24 mouse cellular contexts compared by ENCODE assay signal in genomic region chr1:85854475-85854874, GRCm38 (mm10). TPM values are rescaled to one million over a fixed set of nuclear protein-coding genes. Genes with fewer than 3 reads are reported as not detected.
DNase-seq lines count a peak whose midpoint lies in the region; ATAC-seq and TF ChIP-seq lines count a peak whose summit lies in the region.
"Had no signal": no experiment of that assay in that cellular context is flagged by ENCODE, and none has a peak within 500 bp of the region (broad histone marks: within the 10 kb centered on the region; RNA-seq: fewer than 3 reads in every experiment).

No protein-coding gene starts in this region.

- no peak for TF ChIP-seq EP300 in stomach, postnatal 0 days (optimal IDR thresholded peaks at IDR 0.05)

- no peak overlapping the region for H3K4me3 ChIP-seq in heart, embryonic 11.5 days (ENCODE audit: low read depth, low read length)
- no peak overlapping the region for H3K4me3 ChIP-seq in liver, adult 2 months (ENCODE audit: insufficient read depth, low read depth, low read length)
- no peak overlapping the region for H3K4me3 ChIP-seq in liver, embryonic 12.5 days
- no peak overlapping the region for H3K4me3 ChIP-seq in stomach, postnatal 0 days (ENCODE audit: low read depth, low read length)
- H3K4me3 ChIP-seq: embryonic facial prominence, embryonic 15.5 days; forebrain, embryonic 10.5 days; heart, adult 2 months; hindbrain, embryonic 10.5 days; kidney, embryonic 15.5 days; liver, embryonic 13.5 days; neural tube, embryonic 13.5 days had no signal

- peaks cover 14% of the 10 kb centered on the region for H3K4me1 ChIP-seq in heart, embryonic 11.5 days (ENCODE audit: control insufficient read depth, insufficient read depth, low read length)
- H3K4me1 ChIP-seq in liver, adult 2 months (ENCODE audit: control insufficient read depth, insufficient read depth, low read length), result no peaks in the 10 kb centered on the region
- H3K4me1 ChIP-seq in liver, embryonic 12.5 days, result no peaks in the 10 kb centered on the region
- H3K4me1 ChIP-seq in stomach, postnatal 0 days (replicated peaks; ENCODE audit: control insufficient read depth, insufficient read depth), result no peaks in the 10 kb centered on the region
- H3K4me1 ChIP-seq: embryonic facial prominence, embryonic 15.5 days; forebrain, embryonic 10.5 days; hindbrain, embryonic 10.5 days; kidney, embryonic 15.5 days; neural tube, embryonic 13.5 days had no signal

- no peaks in the 10 kb centered on the region for H3K9me3 ChIP-seq in heart, embryonic 11.5 days (replicated peaks; ENCODE audit: control insufficient read depth, low read length)
- no peaks in the 10 kb centered on the region for H3K9me3 ChIP-seq in liver, embryonic 12.5 days (replicated peaks)
- H3K9me3 ChIP-seq in stomach, postnatal 0 days (ENCODE audit: control insufficient read depth, low read length), result no peaks in the 10 kb centered on the region
- H3K9me3 ChIP-seq: embryonic facial prominence, embryonic 15.5 days; forebrain, embryonic 10.5 days; hindbrain, embryonic 10.5 days; kidney, embryonic 15.5 days; liver, embryonic 13.5 days; neural tube, embryonic 13.5 days had no signal

- ATAC-seq in heart, embryonic 11.5 days (replicated peaks; ENCODE audit: insufficient number of reproducible peaks, low FRiP score, low TSS enrichment), result no peak
- ATAC-seq in liver, embryonic 12.5 days, result no peak
- no peak for ATAC-seq in stomach, postnatal 0 days (ENCODE audit: low FRiP score, low TSS enrichment)
- ATAC-seq: inflammation-experienced regulatory T-cells, adult 6 months had no signal

- H3K27ac ChIP-seq in heart, embryonic 11.5 days (ENCODE audit: low read depth, low read length), result no peak overlapping the region
- no peak overlapping the region for H3K27ac ChIP-seq in liver, adult 2 months (replicated peaks; ENCODE audit: insufficient read depth, low read depth, low read length)
- H3K27ac ChIP-seq in liver, embryonic 12.5 days, result no peak overlapping the region
- H3K27ac ChIP-seq in stomach, postnatal 0 days (replicated peaks), result no peak overlapping the region
- H3K27ac ChIP-seq: embryonic facial prominence, embryonic 15.5 days; forebrain, embryonic 10.5 days; heart, adult 2 months; hindbrain, embryonic 10.5 days; kidney, embryonic 15.5 days; liver, embryonic 13.5 days; neural tube, embryonic 13.5 days had no signal

- 69% methylated on average over 2 of the region's 2 CpGs for WGBS in heart, embryonic 11.5 days (ENCODE audit: insufficient replicate concordance)
- 61% methylated on average over 2 of the region's 2 CpGs for WGBS in liver, adult 2 months
- WGBS in liver, embryonic 12.5 days (ENCODE audit: insufficient replicate concordance), result 73% methylated on average over 2 of the region's 2 CpGs
- 57% methylated on average over 2 of the region's 2 CpGs for WGBS in stomach, postnatal 0 days

- H3K27me3 ChIP-seq in heart, embryonic 11.5 days (ENCODE audit: control insufficient read depth, insufficient read depth, low read length), result no peaks in the 10 kb centered on the region
- no peaks in the 10 kb centered on the region for H3K27me3 ChIP-seq in liver, adult 2 months (ENCODE audit: control insufficient read depth, insufficient read depth, low read length)
- H3K27me3 ChIP-seq in liver, embryonic 12.5 days (replicated peaks), result no peaks in the 10 kb centered on the region
- H3K27me3 ChIP-seq in stomach, postnatal 0 days (ENCODE audit: control insufficient read depth, insufficient read depth, low read length), result no peaks in the 10 kb centered on the region
- H3K27me3 ChIP-seq: embryonic facial prominence, embryonic 15.5 days; kidney, embryonic 15.5 days; liver, embryonic 13.5 days; neural tube, embryonic 13.5 days had no signal

- peaks cover 5% of the 10 kb centered on the region for H3K36me3 ChIP-seq in heart, embryonic 11.5 days (ENCODE audit: control insufficient read depth, insufficient read depth, low read length)
- H3K36me3 ChIP-seq in liver, adult 2 months (ENCODE audit: control insufficient read depth, insufficient read depth, low read length), result peaks cover 5% of the 10 kb centered on the region
- H3K36me3 ChIP-seq in liver, embryonic 12.5 days, result peaks cover 33% of the 10 kb centered on the region
- peaks cover 4% of the 10 kb centered on the region; the same call in 1 of the 2 replicates for H3K36me3 ChIP-seq in stomach, postnatal 0 days (ENCODE audit: control insufficient read depth, insufficient read depth, low read length)

- TF ChIP-seq CTCF in liver, adult 2 months (IDR thresholded peaks at IDR 0.05; ENCODE audit: low read depth, low read length), result peak; percentile 21; the same call in 1 of the 2 replicates
- TF ChIP-seq CTCF in stomach, postnatal 0 days (IDR thresholded peaks at IDR 0.05; ENCODE audit: low read depth), result peak; percentile 55

- no peaks in the 10 kb centered on the region for H3K79me2 ChIP-seq in liver, adult 2 months (ENCODE audit: control insufficient read depth, insufficient read depth, low read length)

- no peak for TF ChIP-seq POLR2A in liver, adult 2 months (IDR thresholded peaks at IDR 0.05; ENCODE audit: extremely low read depth, insufficient read depth, low read length)

- H3K4me2 ChIP-seq in heart, embryonic 11.5 days, result no peak overlapping the region
- no peak overlapping the region for H3K4me2 ChIP-seq in liver, embryonic 12.5 days
- no peak overlapping the region for H3K4me2 ChIP-seq in stomach, postnatal 0 days (replicated peaks; ENCODE audit: low read depth)
- H3K4me2 ChIP-seq: embryonic facial prominence, embryonic 15.5 days; kidney, embryonic 15.5 days; liver, embryonic 13.5 days; neural tube, embryonic 13.5 days had no signal

- DNase-seq in heart, adult 11 months, result peak; percentile 75
- no peak for DNase-seq in liver, adult 2 months (ENCODE audit: extremely low read depth, low read depth, low spot score)
- peak; percentile 44 for DNase-seq in thymus, postnatal 4 days
- no peak for DNase-seq in thymus, postnatal 25 days
- DNase-seq in stomach, postnatal 0 days (ENCODE audit: low spot score), result no peak
- DNase-seq in natural killer cell, adult 2 months (ENCODE audit: low spot score in 2 of 2), result no peak
- DNase-seq: adrenal gland, postnatal 10 days; B cell, adult 2 months; cerebellum, adult 11 months; cerebellum, postnatal 25 days; heart, adult 2 months; left cerebral cortex, postnatal 4 days; liver, embryonic 13.5 days; lung, postnatal 4 days; right cerebral cortex, adult 18-20 months; thymus, postnatal 14 days had no signal

- H3K9ac ChIP-seq in heart, embryonic 11.5 days (ENCODE audit: low read depth, low read length), result no peak overlapping the region
- H3K9ac ChIP-seq in liver, adult 2 months (ENCODE audit: low read depth, low read length), result no peak overlapping the region
- H3K9ac ChIP-seq in liver, embryonic 12.5 days, result no peak overlapping the region
- no peak overlapping the region for H3K9ac ChIP-seq in stomach, postnatal 0 days (ENCODE audit: low read length)
- H3K9ac ChIP-seq: embryonic facial prominence, embryonic 15.5 days; kidney, embryonic 15.5 days; liver, embryonic 13.5 days; neural tube, embryonic 13.5 days had no signal

RNA-seq across cellular contexts. Expression of gene Itm2c, which starts 39.6 kb away (rescaled TPM):
- polyA plus RNA-seq in heart, embryonic 11.5 days (2014; fragmentation: Nextera tagmentation; extraction: Ambion mirVana), result 146 and 150 TPM in 2 replicates
- 39.1 and 41.1 TPM in 2 replicates for total RNA-seq in liver, adult 2 months (2014; rRNA removed)
- 48.3 and 60.1 TPM in 2 replicates for polyA plus RNA-seq in liver, adult 2 months (2012; rRNA removed)
- 41.3 and 42.3 TPM in 2 replicates for polyA plus RNA-seq in liver, embryonic 12.5 days (2016; fragmentation: Nextera tagmentation; extraction: Ambion mirVana)
- 134 and 147 TPM in 2 replicates for polyA plus RNA-seq in stomach, postnatal 0 days (2015; fragmentation: Nextera tagmentation; extraction: Ambion mirVana)

Comparison
In these comparisons a context has a peak if more than half of its experiments do, and no peak if none do; other contexts are left out.
1. DNase-seq: peak in heart, adult 11 months (single experiment) and thymus, postnatal 4 days (single experiment); none in liver, adult 2 months (single experiment), thymus, postnatal 25 days (single experiment), stomach, postnatal 0 days (single experiment) and natural killer cell, adult 2 months (0 of 2).